Mouse (Mus musculus) fibroblast of lung, adult 2 months (primary cell): ENCODE data around the gene Tnfrsf8.
A peak's percentile ranks its signal among the peaks of the same experiment; 100 is the strongest.

Experiments used
- DNase-seq: peaks from one replicate; pipeline ENCODE4 v3.0.0-alpha.2; 2011; ENCODE audit warnings: low read depth

Gene Tnfrsf8

GRCm38 (mm10) chr4:145231732-145232131 is 83.2 kb downstream of the Tnfrsf8 start:
- DNase-seq = no peak

- no peak for DNase-seq
Measured at GRCm38 (mm10) chr4:145230647-145231046, 84.3 kb downstream of the Tnfrsf8 start.

DNA sequence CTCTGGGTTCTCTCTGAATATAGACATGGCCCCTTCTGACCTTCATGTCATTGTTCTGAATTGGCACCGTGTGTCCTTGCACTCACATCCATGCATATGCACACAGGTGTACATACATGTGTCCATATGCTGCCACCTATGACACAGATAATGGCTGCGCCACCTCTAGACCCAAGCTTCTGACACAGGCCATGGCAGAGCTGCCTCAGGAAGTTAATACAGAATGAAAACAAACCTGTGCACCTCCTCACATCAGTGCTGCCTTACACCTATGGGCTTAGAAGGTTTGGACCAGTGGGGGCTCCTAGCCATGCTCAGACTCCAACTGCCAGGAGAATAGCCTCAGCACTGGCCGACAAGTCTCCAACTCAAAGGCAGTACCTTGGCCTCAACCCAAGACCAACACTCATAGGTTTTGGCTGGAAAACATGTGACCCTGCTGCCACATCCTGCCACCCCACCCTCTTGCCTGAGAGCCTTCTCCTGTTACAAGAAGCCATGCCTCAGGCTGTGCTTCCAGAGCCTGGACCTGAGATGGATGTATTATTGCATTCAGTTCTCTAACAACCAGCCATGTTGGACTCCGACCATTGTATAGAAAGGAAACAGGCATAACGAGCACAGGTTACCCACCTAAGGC is 85.3 kb downstream of the Tnfrsf8 start:
- peak; percentile 89 for DNase-seq

- DNase-seq = no peak
Measured at GRCm38 (mm10) chr4:145229051-145229450, 85.9 kb downstream of the Tnfrsf8 start.

DNA sequence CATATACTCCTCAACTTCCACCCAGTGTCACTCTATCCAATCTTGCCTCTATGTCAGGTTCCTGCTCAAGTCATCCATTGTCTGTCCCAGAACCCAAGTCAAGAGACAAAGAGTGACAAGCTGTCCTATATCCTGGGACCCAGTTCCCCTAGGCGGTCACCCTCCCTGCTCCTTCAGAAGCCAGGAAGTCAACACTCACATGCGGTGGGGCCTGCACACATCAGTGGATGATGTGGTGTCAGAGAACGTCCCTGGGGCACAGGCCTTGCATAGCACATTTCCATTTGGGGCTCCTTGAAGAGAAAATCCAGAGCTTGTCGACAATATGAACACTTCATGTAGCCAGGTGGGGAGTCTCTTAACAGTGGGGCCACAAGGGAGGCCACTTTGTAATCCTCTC is 90.4 kb downstream of the Tnfrsf8 start:
- DNase-seq = no peak

DNA sequence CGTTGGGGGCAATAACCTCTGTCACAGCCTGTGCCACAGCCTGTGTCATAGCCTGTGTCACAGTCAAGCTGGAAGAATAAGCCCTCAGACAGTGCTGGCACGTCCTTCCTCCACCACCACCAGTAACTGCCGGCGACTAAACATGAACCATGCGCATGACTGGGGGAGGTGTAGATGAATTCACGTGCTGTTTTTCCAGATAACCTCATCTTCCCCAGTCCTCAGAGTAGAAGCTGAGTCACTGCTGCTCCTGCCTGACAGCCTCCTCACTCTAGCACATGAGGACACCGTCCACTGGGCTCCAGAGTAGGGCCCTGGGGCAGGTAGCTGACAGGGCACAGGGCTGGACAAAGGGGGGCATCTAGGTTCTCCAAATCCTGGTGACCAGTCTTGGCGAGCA is 92.9 kb downstream of the Tnfrsf8 start:
- DNase-seq = no peak

- no peak for DNase-seq
Measured at GRCm38 (mm10) chr4:145221379-145221778, 93.6 kb downstream of the Tnfrsf8 start.

DNA sequence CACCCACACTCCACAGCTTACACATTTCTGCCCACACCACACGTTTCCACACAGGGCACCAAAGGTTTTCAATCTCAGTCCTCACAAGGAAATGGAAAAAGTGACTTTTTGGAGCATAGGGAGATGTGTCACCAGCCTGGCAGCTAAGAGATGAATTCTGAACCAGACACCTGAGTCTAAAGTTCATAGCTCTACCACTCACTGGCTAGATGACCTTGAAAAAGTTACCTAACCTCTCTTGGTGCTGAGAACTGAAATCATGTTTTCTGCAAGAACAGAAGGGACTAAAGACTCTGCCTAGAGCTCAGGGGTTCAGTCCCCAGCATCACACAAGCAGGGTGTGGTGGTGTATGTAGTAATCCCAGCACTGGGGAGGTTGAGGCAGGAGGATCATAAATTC is 95.0 kb downstream of the Tnfrsf8 start:
- DNase-seq = no peak

- DNase-seq = no peak
Measured at GRCm38 (mm10) chr4:145219240-145219985, 95.6 kb downstream of the Tnfrsf8 start.

DNA sequence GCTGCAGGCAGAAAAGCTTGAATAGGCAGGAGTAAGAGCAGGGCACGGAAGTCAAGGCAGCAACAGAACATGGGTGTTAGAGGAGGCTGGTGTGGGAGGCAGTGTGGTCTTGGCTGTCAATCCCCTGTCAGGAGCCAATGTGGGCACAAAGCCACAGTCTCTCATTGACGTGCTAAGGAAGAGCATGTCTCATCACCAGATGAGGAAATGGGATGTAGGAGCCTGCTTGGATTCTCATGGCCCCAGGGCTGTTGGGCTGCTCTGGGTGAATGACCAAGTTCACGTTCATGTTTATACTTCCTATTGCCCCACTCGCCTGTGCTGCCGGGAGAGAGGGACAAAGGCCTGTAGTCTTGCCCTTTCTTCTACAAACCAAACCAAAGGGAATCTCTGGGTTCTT is 97.1 kb downstream of the Tnfrsf8 start:
- no peak for DNase-seq
